Mouse (Mus musculus): ENCODE measurements at regions not wholly inside any gene's neighbourhood (a gene's known extent, or its start where the extent isn't known, plus 50 kb on each side); places are given as distances from the start of the nearest gene placed in this dataset.

- Histone ChIP-seq H3K27me3 (ENCODE audit: control insufficient read depth in 1 of 2, insufficient read depth in 2 of 2, low read length in 2 of 2) (no peaks in the 10 kb centered on the region), H3K4me1 (ENCODE audit: control insufficient read depth in 1 of 2, insufficient read depth in 2 of 2, low read length in 2 of 2) (no peaks in the 10 kb centered on the region), H3K36me3 (ENCODE audit: control insufficient read depth in 1 of 2, insufficient read depth in 2 of 2, low read length in 2 of 2) (no peaks in the 10 kb centered on the region), H3K9ac (ENCODE audit: control insufficient read depth, low read depth, low read length, poor library complexity, severe bottlenecking) (no peak overlapping the region), H3K79me2 (ENCODE audit: control insufficient read depth, insufficient read depth, low read length, poor library complexity) (no peaks in the 10 kb centered on the region), H3K4me3 (ENCODE audit: control insufficient read depth in 1 of 2, insufficient read depth in 1 of 2, low read depth in 2 of 2, low read length in 2 of 2) (no peak overlapping the region), H3K9me3 (replicated peaks; ENCODE audit: insufficient read depth, low read length) (no peaks in the 10 kb centered on the region), H3K27ac (ENCODE audit: control insufficient read depth, low read depth, low read length) (no peak overlapping the region)
- TF ChIP-seq TCF12 (IDR thresholded peaks at IDR 0.05; ENCODE audit: low read depth, low read length): no peak
- TF ChIP-seq ZNF384 (IDR thresholded peaks at IDR 0.05; ENCODE audit: low read depth, low read length): no peak
- TF ChIP-seq ELF1 (IDR thresholded peaks at IDR 0.05; ENCODE audit: low read depth, low read length): no peak
- no peak for TF ChIP-seq HCFC1 (IDR thresholded peaks at IDR 0.05; ENCODE audit: low read depth, low read length)
- no peak for TF ChIP-seq E2F4 (IDR thresholded peaks at IDR 0.05; ENCODE audit: borderline replicate concordance, low read depth, low read length)
- no peak for TF ChIP-seq TAL1 (IDR thresholded peaks at IDR 0.05; ENCODE audit: low read length)
- TF ChIP-seq MYC (IDR thresholded peaks at IDR 0.05; ENCODE audit: low read depth, low read length): no peak
- no peak for TF ChIP-seq GATA1 (IDR thresholded peaks at IDR 0.05; ENCODE audit: low read depth, low read length)
- TF ChIP-seq MAX (IDR thresholded peaks at IDR 0.05; ENCODE audit: low read length): no peak
- TF ChIP-seq UBTF (IDR thresholded peaks at IDR 0.05; ENCODE audit: borderline replicate concordance, insufficient read depth, low read depth, low read length): no peak
- TF ChIP-seq CHD2 (IDR thresholded peaks at IDR 0.05; ENCODE audit: low read length): no peak
- no peak for TF ChIP-seq CTCF (IDR thresholded peaks at IDR 0.05 in 2 of 3, conservative IDR thresholded peaks at IDR 0.05 in 1 of 3; ENCODE audit: control insufficient read depth in 1 of 3, insufficient read depth in 1 of 3, low read depth in 2 of 3, low read length in 3 of 3, poor library complexity in 1 of 3, severe bottlenecking in 1 of 3)
- TF ChIP-seq POLR2A (IDR thresholded peaks at IDR 0.05; ENCODE audit: control insufficient read depth in 1 of 2, insufficient read depth in 1 of 2, low read depth in 1 of 2, low read length in 2 of 2, poor library complexity in 1 of 2): no peak
- TF ChIP-seq MEF2A (IDR thresholded peaks at IDR 0.05; ENCODE audit: extremely low read depth, insufficient replicate concordance, low read depth, low read length, poor library complexity, severe bottlenecking): no peak
- no peak for TF ChIP-seq USF2 (IDR thresholded peaks at IDR 0.05; ENCODE audit: borderline replicate concordance in 1 of 2, insufficient read depth in 1 of 2, low read depth in 1 of 2, low read length in 2 of 2)
- no peak for TF ChIP-seq GABPA (IDR thresholded peaks at IDR 0.05; ENCODE audit: low read depth, low read length)
- no peak for TF ChIP-seq CHD1 (IDR thresholded peaks at IDR 0.05; ENCODE audit: low read depth, low read length)
- TF ChIP-seq POLR2AphosphoS5 (IDR thresholded peaks at IDR 0.05; ENCODE audit: borderline replicate concordance, low read depth, low read length): no peak
- DNase-seq (ENCODE audit: low read depth, low spot score): no peak
Observed at GRCm38 (mm10) chr16:62500334-62500733, 286.3 kb downstream of the Nsun3 start.

DNA sequence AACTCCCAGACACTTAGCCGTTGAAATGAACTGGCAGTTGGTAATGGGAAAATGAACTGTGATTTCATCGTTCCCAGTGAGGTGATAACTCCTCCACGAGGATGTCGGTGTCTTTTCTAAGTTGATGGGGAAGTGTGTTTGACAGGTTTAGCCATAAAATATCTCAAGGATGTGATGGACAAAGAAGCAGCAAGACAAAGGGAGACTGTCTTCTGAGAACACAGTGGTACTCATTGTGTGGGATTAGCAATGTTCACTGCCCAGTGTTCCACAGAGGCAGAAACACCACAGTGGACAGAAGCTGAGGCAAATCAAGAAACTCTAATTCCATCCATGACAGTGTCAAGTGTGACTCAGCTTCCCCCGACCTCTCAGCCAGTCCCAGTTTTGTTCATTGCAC, 287.9 kb downstream of the Nsun3 start:
- DNase-seq (ENCODE audit: low read depth, low spot score): no peak
- Histone ChIP-seq H3K36me3 (ENCODE audit: control insufficient read depth in 1 of 2, insufficient read depth in 2 of 2, low read length in 2 of 2) (no peaks in the 10 kb centered on the region), H3K79me2 (ENCODE audit: control insufficient read depth, insufficient read depth, low read length, poor library complexity) (no peaks in the 10 kb centered on the region), H3K9ac (ENCODE audit: control insufficient read depth, low read depth, low read length, poor library complexity, severe bottlenecking) (no peak overlapping the region), H3K9me3 (replicated peaks; ENCODE audit: insufficient read depth, low read length) (no peaks in the 10 kb centered on the region), H3K4me1 (ENCODE audit: control insufficient read depth in 1 of 2, insufficient read depth in 2 of 2, low read length in 2 of 2) (no peaks in the 10 kb centered on the region), H3K27me3 (ENCODE audit: control insufficient read depth in 1 of 2, insufficient read depth in 2 of 2, low read length in 2 of 2) (no peaks in the 10 kb centered on the region), H3K4me3 (ENCODE audit: control insufficient read depth in 1 of 2, insufficient read depth in 1 of 2, low read depth in 2 of 2, low read length in 2 of 2) (no peak overlapping the region), H3K27ac (ENCODE audit: control insufficient read depth, low read depth, low read length) (no peak overlapping the region)
- TF ChIP-seq CHD1 (IDR thresholded peaks at IDR 0.05; ENCODE audit: low read depth, low read length): no peak
- no peak for TF ChIP-seq MXI1 (IDR thresholded peaks at IDR 0.05; ENCODE audit: low read depth, low read length)
- no peak for TF ChIP-seq USF1 (IDR thresholded peaks at IDR 0.05; ENCODE audit: low read depth, low read length)
- no peak for TF ChIP-seq POLR2A (IDR thresholded peaks at IDR 0.05; ENCODE audit: control insufficient read depth in 1 of 2, insufficient read depth in 1 of 2, low read depth in 1 of 2, low read length in 2 of 2, poor library complexity in 1 of 2)
- no peak for TF ChIP-seq GATA1 (IDR thresholded peaks at IDR 0.05; ENCODE audit: low read depth, low read length)
- TF ChIP-seq NRF1 (IDR thresholded peaks at IDR 0.05; ENCODE audit: insufficient read depth, low read depth, low read length, poor library complexity, severe bottlenecking): no peak
- TF ChIP-seq ZNF384 (IDR thresholded peaks at IDR 0.05; ENCODE audit: low read depth, low read length): no peak
- TF ChIP-seq ELF1 (IDR thresholded peaks at IDR 0.05; ENCODE audit: low read depth, low read length): no peak
- no peak for TF ChIP-seq EP300 (IDR thresholded peaks at IDR 0.05; ENCODE audit: low read depth in 1 of 2, low read length in 2 of 2)
- no peak for TF ChIP-seq MAZ (IDR thresholded peaks at IDR 0.05; ENCODE audit: low read depth, low read length)
- TF ChIP-seq TCF12 (IDR thresholded peaks at IDR 0.05; ENCODE audit: low read depth, low read length): no peak
- TF ChIP-seq SMC3 (IDR thresholded peaks at IDR 0.05; ENCODE audit: low read depth, low read length): no peak
